Mouse (Mus musculus) midbrain, embryonic 12.5 days (tissue): ENCODE data around the gene Ermard. TPM values are rescaled to one million over a fixed set of nuclear protein-coding genes. Genes with fewer than 3 reads are reported as not detected.
"Not testable (repeated sequence)": the region's sequence is repeated elsewhere in the genome, so short reads cannot be mapped to it uniquely, and the experiment has no call there.

Experiments
- ATAC-seq: fragments of 200-750 bp; cut with Nextera tagmentation; 2 replicates; pipeline ENCODE4 v1.8.0; 2017; ENCODE audit warnings: low read depth, moderate TSS enrichment, moderate library complexity; ENCODE audit not compliant: low FRiP score
- H3K27ac ChIP-seq: fragments of 300-500 bp; sonication (generic); replicated peaks from 2 replicates; pipeline ENCODE4 v1.5.1; 2016; ENCODE audit warnings: mild to moderate bottlenecking
- H3K27me3 ChIP-seq: fragments of 300-500 bp; sonication (generic); 2 replicates; pipeline ENCODE4 v1.6.1; 2016; ENCODE audit warnings: mild to moderate bottlenecking
- H3K36me3 ChIP-seq: fragments of 300-500 bp; sonication (generic); 2 replicates; pipeline ENCODE4 v1.6.1; 2016
- H3K4me1 ChIP-seq: fragments of 300-500 bp; sonication (generic); 2 replicates; pipeline ENCODE4 v1.6.1; 2016
- H3K4me2 ChIP-seq: fragments of 300-500 bp; sonication (generic); replicated peaks from 2 replicates; pipeline ENCODE4 v1.6.1; 2016; ENCODE audit warnings: mild to moderate bottlenecking, moderate library complexity
- H3K4me3 ChIP-seq: fragments of 300-500 bp; sonication (generic); 2 replicates; pipeline ENCODE4 v1.5.1; 2016; ENCODE audit warnings: mild to moderate bottlenecking
- H3K9ac ChIP-seq: fragments of 300-500 bp; sonication (generic); replicated peaks from 2 replicates; pipeline ENCODE4 v1.6.1; 2016; ENCODE audit warnings: mild to moderate bottlenecking, moderate library complexity
- H3K9me3 ChIP-seq: fragments of 300-500 bp; sonication (generic); 2 replicates; pipeline ENCODE4 v1.6.1; 2016; ENCODE audit warnings: mild to moderate bottlenecking
- WGBS: fragments of 180-500 bp; shearing (Covaris S2); methylation state at CpG from one replicate; pipeline ENCODE4 v1.1.7; 2016; 5-methylcytosine and 5-hydroxymethylcytosine counted together
- polyA plus RNA-seq: library from polyadenylated mRNA; unstranded; fragments of >200 nt; fragmentation: Nextera tagmentation; extraction: Ambion mirVana; gene quantifications from 2 replicates; pipeline ENCODE4 v1.2.1, GENCODE M21; 2016

The Ermard gene
- polyA plus RNA-seq, 1 experiment from 2014 or later, result 111 TPM

GRCm38 (mm10) chr17:15031414-15031813 is 9.6 kb upstream of the Ermard start:
- no CpG with 5 or more reads among the region's 4 CpGs for WGBS
- H3K4me1 ChIP-seq, ATAC-seq: not testable (repeated sequence)

GRCm38 (mm10) chr17:15040455-15040854 is 553 bp upstream of the Ermard start:
- not testable (repeated sequence) for H3K9ac ChIP-seq, H3K36me3 ChIP-seq, H3K9me3 ChIP-seq, ATAC-seq, H3K4me3 ChIP-seq, H3K4me1 ChIP-seq, H3K27ac ChIP-seq, H3K4me2 ChIP-seq, H3K27me3 ChIP-seq
- WGBS, result no CpG with 5 or more reads among the region's 3 CpGs

More at GRCm38 (mm10) chr17:15031414-15031813, 9.6 kb upstream of the Ermard start:
- not testable (repeated sequence) for H3K36me3 ChIP-seq, H3K9ac ChIP-seq, H3K9me3 ChIP-seq, H3K27me3 ChIP-seq, H3K4me3 ChIP-seq, H3K27ac ChIP-seq, H3K4me2 ChIP-seq

- not testable (repeated sequence) for H3K9me3 ChIP-seq, H3K4me2 ChIP-seq, H3K36me3 ChIP-seq, H3K27me3 ChIP-seq, H3K4me3 ChIP-seq, H3K4me1 ChIP-seq, ATAC-seq, H3K9ac ChIP-seq, H3K27ac ChIP-seq
- WGBS, result no CpG with 5 or more reads among the region's 1 CpGs
Observed at GRCm38 (mm10) chr17:15050338-15050737, 9.3 kb downstream of the Ermard start.

GRCm38 (mm10) chr17:15052766-15053165 is 11.8 kb downstream of the Ermard start:
- H3K9me3 ChIP-seq, H3K4me3 ChIP-seq, H3K4me2 ChIP-seq, ATAC-seq, H3K4me1 ChIP-seq, H3K9ac ChIP-seq, H3K27ac ChIP-seq, H3K27me3 ChIP-seq: not testable (repeated sequence)
- WGBS, result 64% methylated on average over 1 of the region's 1 CpGs
- H3K36me3 ChIP-seq, result peaks cover 19% of the 10 kb centered on the region

GRCm38 (mm10) chr17:15053183-15053828 is 12.3 kb downstream of the Ermard start:
- not testable (repeated sequence) for H3K4me3 ChIP-seq, H3K27me3 ChIP-seq, H3K27ac ChIP-seq, H3K9ac ChIP-seq, H3K4me2 ChIP-seq, H3K9me3 ChIP-seq, H3K4me1 ChIP-seq, ATAC-seq
- H3K36me3 ChIP-seq, result peaks cover 24% of the 10 kb centered on the region
- WGBS, result 87% methylated on average over 6 of the region's 8 CpGs

- H3K36me3 ChIP-seq, result peaks cover 30% of the 10 kb centered on the region
- WGBS, result 93% methylated on average over 13 of the region's 13 CpGs
Observed at GRCm38 (mm10) chr17:15053829-15054200, 12.8 kb downstream of the Ermard start.

GRCm38 (mm10) chr17:15055925-15056324 is 14.9 kb downstream of the Ermard start:
- peaks cover 49% of the 10 kb centered on the region for H3K36me3 ChIP-seq

More at GRCm38 (mm10) chr17:15053829-15054200, 12.8 kb downstream of the Ermard start:
- H3K27me3 ChIP-seq, ATAC-seq, H3K9me3 ChIP-seq, H3K4me3 ChIP-seq, H3K4me1 ChIP-seq, H3K4me2 ChIP-seq, H3K27ac ChIP-seq, H3K9ac ChIP-seq: not testable (repeated sequence)

GRCm38 (mm10) chr17:15058161-15058591 is 17.2 kb downstream of the Ermard start:
- Histone ChIP-seq H3K27ac (no peak overlapping the region), H3K27me3 (no peaks in the 10 kb centered on the region), H3K4me2 (no peak overlapping the region), H3K4me1 (no peaks in the 10 kb centered on the region), H3K36me3 (peaks cover 68% of the 10 kb centered on the region), H3K4me3 (no peak overlapping the region), H3K9me3 (no peaks in the 10 kb centered on the region), H3K9ac (no peak overlapping the region)
- ATAC-seq, result no peak
- WGBS, result 89% methylated on average over 5 of the region's 5 CpGs

More at GRCm38 (mm10) chr17:15055925-15056324, 14.9 kb downstream of the Ermard start:
- no peak for ATAC-seq
- Histone ChIP-seq H3K27me3 (no peaks in the 10 kb centered on the region), H3K4me3 (no peak overlapping the region), H3K4me2 (no peak overlapping the region), H3K27ac (no peak overlapping the region), H3K9me3 (no peaks in the 10 kb centered on the region), H3K9ac (no peak overlapping the region), H3K4me1 (no peaks in the 10 kb centered on the region)
- 93% methylated on average over 4 of the region's 4 CpGs for WGBS

GRCm38 (mm10) chr17:15059646-15060045 is 18.6 kb downstream of the Ermard start:
- H3K36me3 ChIP-seq, result peaks cover 68% of the 10 kb centered on the region
- no peaks in the 10 kb centered on the region for H3K4me1 ChIP-seq
- no peak for ATAC-seq
- no peak overlapping the region for H3K4me2 ChIP-seq
- no peaks in the 10 kb centered on the region for H3K27me3 ChIP-seq
- no peak overlapping the region for H3K9ac ChIP-seq
- H3K4me3 ChIP-seq, result no peak overlapping the region
- no peaks in the 10 kb centered on the region for H3K9me3 ChIP-seq
- 94% methylated on average over 14 of the region's 14 CpGs for WGBS
- no peak overlapping the region for H3K27ac ChIP-seq

- Histone ChIP-seq H3K36me3 (peaks cover 62% of the 10 kb centered on the region), H3K9me3 (no peaks in the 10 kb centered on the region), H3K4me3 (no peak overlapping the region), H3K27ac (no peak overlapping the region), H3K9ac (no peak overlapping the region), H3K27me3 (no peaks in the 10 kb centered on the region), H3K4me1 (no peaks in the 10 kb centered on the region), H3K4me2 (no peak overlapping the region)
- 88% methylated on average over 6 of the region's 6 CpGs for WGBS
- ATAC-seq, result no peak
Observed at GRCm38 (mm10) chr17:15060356-15060755, 19.3 kb downstream of the Ermard start.

GRCm38 (mm10) chr17:15065391-15066024 is 24.5 kb downstream of the Ermard start:
- peak overlapping the region; percentile 41 for H3K4me2 ChIP-seq
- no peaks in the 10 kb centered on the region for H3K9me3 ChIP-seq
- H3K36me3 ChIP-seq, result peaks cover 23% of the 10 kb centered on the region
- no peak overlapping the region for H3K9ac ChIP-seq
- peak; percentile 80 for ATAC-seq
- 43% methylated on average over 13 of the region's 13 CpGs for WGBS
- peaks cover 7% of the 10 kb centered on the region for H3K4me1 ChIP-seq
- H3K27ac ChIP-seq, result peak overlapping the region; percentile 70
- H3K4me3 ChIP-seq, result 0 out of 2 replicates have a peak overlapping the region, but pooled peaks have one; percentile 9
- H3K27me3 ChIP-seq, result 0 out of 2 replicates have a peak, but pooled peaks cover 7% of the 10 kb centered on the region

GRCm38 (mm10) chr17:15066066-15066465 is 25.1 kb downstream of the Ermard start:
- H3K36me3 ChIP-seq, result peaks cover 18% of the 10 kb centered on the region
- 0 out of 2 replicates have a peak, but pooled peaks cover 7% of the 10 kb centered on the region for H3K27me3 ChIP-seq
- no peak overlapping the region for H3K9ac ChIP-seq
- H3K27ac ChIP-seq, result peak overlapping the region; percentile 70
- 0 out of 2 replicates have a peak overlapping the region, but pooled peaks have one; percentile 9 for H3K4me3 ChIP-seq
- H3K4me1 ChIP-seq, result peaks cover 7% of the 10 kb centered on the region
- ATAC-seq, result peak; percentile 89
- H3K9me3 ChIP-seq, result no peaks in the 10 kb centered on the region
- WGBS, result 42% methylated on average over 6 of the region's 6 CpGs
- H3K4me2 ChIP-seq, result peak overlapping the region; percentile 41
